Mouse (Mus musculus) gonadal fat pad, adult 2 months (tissue): ENCODE results near the gene H2-Ob. TPM values are rescaled to one million over a fixed set of nuclear protein-coding genes. Genes with fewer than 3 reads are reported as not detected.

Experiments used
- DNase-seq: peaks from one replicate; pipeline ENCODE4 v3.0.0-alpha.2; 2012; ENCODE audit warnings: low read depth
- polyA plus RNA-seq: library from polyadenylated mRNA; depleted of rRNA; stranded (reverse); fragments of >200 nt; gene quantifications from 2 replicates; pipeline ENCODE4 v1.2.3, GENCODE M21; 2012

The H2-Ob gene
- polyA plus RNA-seq, 1 experiment = 3.5 TPM

DNA sequence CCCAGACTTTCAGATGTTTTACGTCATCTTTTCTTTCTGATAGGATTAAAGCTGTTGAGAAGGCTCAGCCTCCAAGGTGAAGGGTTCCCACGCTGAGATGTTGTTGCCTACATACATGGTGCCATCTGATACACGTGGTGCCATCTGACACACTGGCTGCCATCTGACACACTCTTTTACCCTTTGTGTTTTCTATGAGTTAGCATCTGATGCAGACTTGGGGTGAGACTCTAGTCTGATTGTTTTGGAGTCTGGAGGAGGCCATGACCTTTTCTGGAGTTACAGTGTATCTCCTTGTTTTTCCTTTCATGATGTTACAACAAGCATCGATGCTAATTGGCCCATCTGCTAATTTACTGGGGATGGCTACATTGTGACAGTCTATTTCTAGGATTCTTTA is 6.0 kb downstream of the H2-Ob start:
- DNase-seq = no peak

DNA sequence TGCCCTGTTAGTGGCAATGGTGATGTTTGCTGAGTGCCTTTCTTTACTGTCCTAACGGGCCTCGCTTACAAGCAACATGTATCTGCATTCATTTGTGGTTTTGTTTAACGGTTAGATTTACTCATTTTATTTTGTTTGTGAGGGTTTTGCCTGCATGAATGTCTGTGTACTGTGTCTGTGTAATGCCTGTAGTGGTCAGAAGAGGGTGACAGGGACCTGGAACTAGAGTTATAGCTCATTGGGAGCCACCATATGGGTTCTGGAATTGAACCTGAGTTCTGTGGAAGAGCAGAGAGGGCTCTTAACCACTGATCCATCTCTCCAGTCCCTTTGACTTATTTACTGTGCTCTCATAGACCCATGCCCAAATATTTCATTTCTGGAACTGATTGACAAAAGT is 8.3 kb downstream of the H2-Ob start:
- DNase-seq = no peak

DNA sequence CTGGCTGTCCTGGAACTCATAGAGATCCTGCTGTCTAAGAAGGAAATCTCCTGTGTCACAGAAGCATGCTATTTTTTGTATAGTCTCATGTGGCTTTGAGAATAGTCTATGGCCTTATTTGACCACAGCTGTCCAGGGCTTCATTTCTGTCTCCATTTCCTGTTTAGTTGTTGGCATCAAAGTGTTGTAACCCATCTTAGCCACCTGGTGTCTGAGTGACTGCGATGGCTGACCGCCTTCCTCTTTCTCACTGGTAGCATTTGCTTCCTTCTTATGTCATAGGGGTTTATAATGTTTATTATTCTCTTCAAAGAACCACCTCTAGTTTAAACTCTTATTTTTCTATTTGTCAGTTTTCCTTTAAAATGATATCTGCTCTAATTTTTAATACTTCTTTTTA is 10.1 kb downstream of the H2-Ob start:
- DNase-seq = no peak

DNA sequence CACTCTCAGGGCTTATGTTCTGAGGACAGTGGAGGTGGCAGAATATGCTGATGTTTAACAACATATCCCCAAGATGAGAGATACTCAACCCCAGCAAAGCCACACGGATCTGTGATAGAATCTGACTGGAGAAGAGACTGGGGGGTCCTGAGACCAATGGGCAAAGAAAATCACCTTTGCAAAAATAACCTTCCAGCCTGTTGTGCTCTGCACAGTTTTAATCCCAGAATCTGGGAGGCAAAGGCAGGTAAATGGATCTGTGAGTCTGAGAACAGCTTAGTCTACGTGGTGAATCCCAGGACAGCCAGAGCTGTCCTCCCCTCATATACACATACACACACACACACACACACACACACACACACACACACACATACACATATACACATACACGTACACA is 10.7 kb downstream of the H2-Ob start:
- DNase-seq = no peak

DNA sequence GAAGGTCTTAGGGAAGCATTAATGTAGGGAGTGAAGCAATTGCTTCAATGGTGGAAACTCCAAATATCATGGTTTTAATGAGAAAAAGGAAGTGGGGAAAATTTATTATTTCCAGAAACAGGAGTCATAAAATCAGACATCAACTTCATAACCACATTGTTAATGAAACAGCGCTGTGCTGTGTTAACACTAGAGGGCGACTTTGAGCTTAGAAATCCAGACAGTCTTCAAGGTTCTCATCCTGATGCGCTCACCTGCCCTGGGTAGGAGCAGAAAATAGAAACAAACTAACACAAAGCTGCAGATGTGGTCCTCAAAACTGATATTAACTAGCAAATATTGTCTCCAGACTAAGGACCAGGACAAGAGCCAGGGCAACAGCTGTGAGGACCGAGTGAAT is 11.2 kb downstream of the H2-Ob start:
- DNase-seq = no peak

DNA sequence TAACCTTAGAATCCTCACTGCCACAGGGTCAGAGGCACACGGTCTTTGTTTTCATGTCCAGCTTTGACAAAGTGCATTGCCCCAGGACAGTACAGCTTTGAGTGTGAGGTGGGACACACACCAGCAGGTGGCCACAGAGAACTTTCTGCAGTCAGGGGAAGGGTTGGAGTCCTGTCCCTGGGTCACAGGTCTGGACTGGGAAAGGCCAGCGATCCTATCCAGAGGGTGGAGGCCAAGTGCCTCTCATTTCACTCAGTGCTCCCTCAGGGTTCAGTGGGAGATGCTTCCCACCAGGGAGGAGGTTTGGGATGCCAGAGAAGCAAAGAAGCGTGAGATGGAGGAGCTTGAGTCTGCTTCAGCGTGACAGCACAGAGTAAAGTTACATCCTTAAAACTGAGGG is 13.0 kb downstream of the H2-Ob start:
- DNase-seq = no peak

DNA sequence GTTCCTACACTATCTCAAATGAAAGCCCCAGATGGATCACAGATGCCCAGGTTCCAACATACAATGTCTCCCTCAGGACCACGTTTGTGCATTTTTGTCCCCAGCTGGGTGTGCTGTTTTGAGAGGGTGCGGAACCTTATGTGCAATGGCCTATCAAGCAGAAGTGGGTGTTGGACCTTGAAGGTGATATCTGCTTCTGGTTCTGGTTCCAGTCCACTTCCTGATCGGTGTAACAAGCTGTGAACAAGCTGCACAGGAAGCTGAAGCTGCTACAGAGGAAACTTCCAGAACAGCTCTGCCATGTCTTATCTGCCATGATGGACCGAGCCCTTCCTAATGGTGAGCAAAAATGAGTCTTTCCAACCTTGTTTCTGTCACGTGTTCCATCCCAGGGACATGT is 17.8 kb downstream of the H2-Ob start:
- DNase-seq = no peak

DNA sequence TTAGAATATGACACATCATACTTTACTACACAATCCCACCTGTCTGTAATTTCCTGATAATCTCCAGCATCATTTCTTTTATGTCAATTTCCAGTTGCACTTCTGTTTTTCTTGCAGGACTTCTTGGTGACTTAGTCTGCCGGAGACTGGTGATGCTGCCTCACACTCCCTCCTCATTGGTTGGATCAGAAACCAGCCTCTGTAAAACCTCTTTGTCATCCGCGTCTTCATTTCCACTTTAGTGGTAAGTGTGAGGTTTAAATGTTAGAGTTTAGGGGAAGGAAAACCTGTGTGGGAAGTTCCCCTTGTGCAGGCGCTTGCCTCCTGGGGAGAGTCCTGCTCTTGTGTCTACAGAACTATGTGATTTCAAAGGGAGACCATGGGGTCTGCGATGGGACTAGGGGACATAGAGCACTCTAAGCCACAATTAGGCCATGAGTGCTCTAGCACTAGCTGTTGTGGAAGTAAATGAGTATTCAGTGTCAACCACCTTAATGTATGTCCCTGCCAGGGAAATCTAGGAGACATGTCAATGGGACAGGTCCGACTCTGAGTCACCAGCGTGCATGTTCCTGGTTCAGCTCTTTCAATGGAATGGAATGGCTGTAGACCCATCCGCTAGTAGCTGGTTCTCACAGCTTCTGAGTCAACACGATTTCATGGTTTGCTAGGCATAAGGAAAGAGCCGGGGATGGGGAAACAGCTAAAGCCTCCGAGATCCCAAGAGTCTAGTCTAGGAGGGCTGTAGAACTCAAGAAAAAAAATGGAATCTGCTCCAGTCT is 19.1 kb downstream of the H2-Ob start, which contains the start of gene H2-Ab1:
H2-Ab1 (plus strand) TSS at position 96 of the 782 bp plus-strand sequence.
- no peak for DNase-seq

DNA sequence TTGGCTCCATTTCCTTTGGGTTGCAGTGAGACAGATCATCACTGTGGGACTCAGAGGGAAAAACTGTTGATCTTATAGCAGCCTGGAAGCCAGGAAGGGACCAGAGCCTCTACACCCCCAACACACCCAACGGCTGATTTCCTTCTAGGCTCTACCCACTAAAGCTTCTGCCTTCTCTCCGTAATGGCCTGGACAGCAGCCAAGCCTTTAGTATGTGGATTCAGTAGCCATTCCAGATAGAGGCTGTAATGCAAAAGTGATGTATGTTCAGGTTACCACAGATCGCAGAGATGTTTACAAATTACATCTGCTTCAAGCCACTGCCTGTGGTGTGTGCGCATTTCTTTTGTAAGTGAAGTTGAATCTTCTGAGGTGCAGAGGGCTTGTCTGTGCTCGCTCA is 21.8 kb downstream of the H2-Ob start:
- no peak for DNase-seq

DNA sequence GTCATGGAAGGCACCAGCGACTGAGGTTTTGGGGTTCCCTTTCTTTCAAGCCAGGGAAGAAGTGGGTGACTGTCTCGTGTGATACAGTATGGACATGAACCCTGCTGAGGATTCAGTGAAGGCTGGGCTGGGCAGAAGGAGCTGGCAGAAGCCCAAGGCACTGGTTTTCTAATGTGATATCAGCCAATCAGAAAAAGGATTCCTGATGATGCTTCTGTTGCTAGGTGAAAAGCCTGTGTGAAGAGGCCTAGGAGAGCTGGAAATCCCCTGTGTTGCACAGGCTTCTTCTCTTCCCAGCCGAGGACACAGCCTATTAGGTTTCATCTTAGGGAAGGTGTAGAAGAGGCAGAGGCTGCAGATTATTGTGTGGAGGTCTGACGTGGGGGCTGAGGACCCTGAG is 22.8 kb downstream of the H2-Ob start:
- DNase-seq = no peak

DNA sequence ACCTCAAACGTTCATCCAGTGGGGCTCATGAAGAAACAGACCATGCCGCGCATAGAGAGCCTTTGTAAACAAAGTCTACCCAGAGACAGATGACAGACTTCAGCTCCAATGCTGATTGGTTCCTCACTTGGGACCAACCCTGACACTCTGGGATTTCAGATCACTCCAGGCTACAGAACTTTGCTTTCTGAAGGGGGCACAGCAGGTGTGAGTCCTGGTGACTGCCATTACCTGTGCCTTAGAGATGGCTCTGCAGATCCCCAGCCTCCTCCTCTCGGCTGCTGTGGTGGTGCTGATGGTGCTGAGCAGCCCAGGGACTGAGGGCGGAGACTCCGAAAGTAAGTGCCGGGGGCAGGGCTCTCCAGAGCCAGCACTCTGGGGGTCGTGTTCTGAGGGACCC is 24.4 kb downstream of the H2-Ob start:
- no peak for DNase-seq

DNA sequence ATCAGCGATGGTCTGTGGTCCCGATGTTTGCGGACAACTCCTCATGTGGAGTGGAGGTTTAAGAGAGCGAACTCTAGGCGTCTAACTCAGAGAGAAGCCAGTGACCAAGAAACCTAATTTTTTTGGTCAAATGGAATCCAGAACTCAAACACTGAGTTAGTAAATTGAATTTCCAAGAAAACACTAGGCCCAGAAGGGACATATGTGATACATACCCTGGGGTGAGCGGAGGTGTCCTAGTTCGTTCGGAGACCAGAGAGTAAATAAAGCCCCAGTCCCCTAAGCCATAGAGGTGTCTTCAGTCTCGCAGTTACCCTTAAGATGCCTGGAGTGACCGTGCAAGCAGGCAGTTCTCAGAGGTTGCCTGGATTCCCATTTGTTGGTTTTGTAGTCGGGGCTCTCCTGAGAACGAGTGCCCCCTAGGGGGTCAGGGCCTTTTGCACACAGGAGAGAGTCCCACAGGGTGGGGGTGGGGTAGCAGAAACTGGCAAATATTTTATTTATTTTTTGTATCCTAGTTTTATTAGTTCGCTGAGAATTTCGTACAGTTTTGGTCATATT is 25.2 kb downstream of the H2-Ob start:
- DNase-seq = no peak

DNA sequence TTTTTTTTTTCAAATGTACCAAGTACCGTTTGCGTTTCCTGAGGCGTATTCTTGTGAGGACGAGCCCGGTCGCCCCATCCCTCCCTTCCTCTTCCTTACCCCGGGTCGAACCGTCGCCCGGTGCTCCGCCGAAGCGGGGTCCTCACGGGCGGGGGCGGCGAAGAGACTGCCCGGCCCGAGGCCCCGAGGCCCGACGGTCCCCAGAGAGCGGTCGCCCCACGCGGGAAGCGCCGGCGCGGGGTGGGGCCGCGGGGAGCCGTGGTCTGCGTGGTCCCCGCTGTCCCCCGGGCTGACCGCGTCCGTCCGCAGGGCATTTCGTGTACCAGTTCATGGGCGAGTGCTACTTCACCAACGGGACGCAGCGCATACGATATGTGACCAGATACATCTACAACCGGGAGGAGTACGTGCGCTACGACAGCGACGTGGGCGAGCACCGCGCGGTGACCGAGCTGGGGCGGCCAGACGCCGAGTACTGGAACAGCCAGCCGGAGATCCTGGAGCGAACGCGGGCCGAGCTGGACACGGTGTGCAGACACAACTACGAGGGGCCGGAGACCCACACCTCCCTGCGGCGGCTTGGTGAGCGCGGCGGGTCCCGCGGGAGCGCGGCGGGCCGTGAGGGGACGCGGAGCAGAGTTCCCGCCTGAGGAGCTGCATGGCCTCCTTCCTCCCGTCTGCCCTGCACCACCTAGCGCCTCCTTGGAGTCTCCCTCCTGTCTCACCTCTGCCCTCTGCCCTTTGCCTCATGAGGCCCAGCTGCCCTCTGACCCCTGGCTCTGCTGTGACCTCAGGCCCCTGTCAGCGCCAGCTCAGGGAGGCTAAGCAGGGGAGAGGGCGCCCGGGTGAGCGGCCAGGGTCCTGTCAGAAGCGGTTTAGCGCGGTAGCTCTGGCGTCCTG is 26.0 kb downstream of the H2-Ob start:
- DNase-seq = no peak

DNA sequence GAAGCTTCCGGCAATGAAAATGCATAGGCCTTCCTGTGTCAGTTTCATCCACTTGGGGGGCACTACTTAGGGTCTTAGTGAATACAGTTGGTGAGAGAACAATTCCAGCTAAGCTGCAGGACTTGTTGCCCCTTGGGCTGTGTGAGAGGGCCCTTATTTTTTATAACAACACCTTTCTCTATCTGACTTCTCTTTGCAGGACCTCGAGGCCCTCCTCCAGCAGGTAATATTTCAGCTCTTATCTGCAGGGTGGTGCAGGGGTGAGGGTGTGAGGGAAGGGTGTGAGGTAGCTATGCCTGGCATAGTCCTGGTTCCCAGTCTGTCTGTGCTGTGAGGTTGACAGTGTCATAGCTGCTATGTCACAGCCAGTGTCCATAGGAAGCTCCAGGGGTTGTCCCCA is 29.6 kb downstream of the H2-Ob start:
- no peak for DNase-seq

DNA sequence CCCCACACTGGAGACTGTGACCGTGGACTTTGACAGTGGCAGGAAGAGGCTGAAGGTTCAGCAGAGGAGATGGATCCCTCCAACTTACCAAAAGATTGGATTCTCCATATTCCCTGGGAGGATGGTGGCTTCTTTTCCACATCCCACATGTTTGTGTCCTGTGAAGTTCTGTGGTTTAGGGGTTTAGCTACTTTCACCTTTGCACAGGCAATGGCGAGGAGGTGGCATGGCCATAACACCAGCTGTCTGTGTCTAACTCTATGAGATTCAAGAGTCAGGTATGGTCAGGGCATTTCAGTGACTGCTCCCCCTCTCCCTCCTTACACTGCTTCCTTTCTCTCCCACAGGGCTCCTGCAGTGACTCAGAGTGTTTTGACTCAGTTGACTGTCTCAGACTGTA is 30.0 kb downstream of the H2-Ob start:
- DNase-seq = no peak

DNA sequence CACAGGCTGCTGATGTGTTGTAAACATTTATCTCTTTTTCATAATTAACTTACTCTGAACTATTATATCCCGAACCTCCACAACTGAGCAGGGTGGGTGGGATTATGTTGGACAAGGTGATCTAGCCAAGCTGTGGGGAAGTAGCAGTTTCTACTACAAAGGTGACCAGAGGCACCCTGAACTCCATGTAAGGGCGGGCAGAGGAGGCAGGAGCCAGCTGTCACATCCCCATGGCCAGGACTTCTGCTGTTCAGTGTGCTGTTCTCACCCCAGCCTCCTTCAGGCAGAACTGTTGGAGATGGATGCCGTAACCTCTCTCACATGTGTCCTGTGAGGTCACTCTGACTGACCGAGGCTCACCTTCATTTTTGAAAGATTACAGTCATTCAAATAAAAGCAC is 31.1 kb downstream of the H2-Ob start:
- DNase-seq = no peak

DNA sequence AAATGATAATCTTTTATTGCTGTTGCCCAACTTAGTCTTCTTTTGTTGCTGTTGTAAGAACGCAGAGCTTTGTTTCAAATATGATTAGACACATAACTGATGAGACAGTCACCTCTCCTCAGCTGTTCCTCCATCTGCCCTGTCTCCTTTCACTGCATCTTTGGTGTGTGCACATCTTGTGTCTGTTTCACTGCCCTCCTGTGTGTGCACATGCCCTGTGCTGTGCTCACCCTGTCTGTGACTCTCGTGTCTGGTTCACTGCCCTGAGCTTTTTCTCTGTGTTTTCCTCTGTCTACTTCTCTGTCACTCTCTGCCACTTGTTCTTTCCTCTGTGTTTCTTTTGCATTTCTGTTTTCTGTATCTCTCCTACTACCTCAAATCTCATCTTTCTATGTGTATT is 31.5 kb downstream of the H2-Ob start:
- DNase-seq = no peak

DNA sequence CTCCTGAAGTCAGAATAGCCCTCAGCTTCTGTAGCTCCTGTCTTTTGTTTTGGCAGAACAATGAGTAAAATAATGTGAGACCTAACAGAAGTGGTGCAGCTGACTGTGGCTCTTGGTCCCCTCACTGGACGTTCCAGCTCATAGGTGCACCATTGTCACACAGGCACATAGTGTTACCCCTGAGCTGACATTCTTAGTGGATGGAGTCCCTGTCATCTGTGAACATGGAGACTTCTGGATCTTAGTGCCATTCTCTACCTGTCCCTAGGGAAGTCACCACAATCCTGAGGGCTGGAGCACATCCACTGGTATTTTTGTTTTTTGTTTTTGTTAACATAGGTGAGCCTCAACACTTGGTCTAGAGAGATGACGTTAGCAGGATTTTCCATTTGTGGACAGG is 32.2 kb downstream of the H2-Ob start:
- no peak for DNase-seq

DNA sequence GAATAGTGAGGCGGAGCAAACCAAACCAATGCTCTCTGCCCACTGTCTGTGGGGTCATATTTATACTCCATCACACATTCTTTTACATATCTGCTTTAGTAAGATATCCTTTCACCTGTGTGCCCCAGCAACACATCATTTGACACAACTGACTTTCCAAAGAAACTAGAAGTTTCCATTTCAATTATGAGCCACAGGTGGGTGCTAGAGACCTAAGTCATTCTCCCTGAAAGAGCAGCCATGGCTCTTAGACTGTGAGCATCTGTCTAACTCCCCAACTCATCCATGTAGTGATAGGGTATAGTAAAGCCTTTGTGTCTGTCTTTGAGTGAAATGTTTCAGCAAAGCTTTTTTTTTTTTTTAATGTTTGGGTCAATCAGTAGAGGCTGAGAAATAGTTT is 33.4 kb downstream of the H2-Ob start:
- no peak for DNase-seq

DNA sequence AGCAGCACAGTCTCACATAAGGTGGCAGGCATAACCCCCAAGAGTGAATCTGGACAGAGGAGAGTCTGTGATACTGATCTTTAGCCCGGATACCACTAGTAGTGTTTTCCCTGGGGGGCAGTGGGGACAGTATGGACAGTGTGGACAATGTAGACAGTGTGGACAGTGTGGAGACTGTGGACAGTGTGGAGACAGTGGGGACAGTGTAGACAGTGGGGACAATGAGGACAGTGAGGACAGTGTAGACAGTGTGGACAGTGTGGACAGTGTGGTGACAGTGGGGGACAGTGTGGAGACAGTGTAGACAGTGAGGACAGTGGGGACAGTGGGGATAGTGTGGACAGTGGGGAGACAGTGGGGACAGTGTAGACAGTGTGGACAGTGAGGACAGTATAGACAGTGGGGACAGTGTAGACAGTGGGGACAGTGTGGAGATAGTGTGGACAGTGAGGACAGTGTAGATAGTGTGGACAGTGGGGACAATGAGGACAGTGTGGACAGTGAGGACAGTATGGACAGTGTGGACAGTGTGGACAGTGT is 41.9 kb downstream of the H2-Ob start:
- no peak for DNase-seq

DNA sequence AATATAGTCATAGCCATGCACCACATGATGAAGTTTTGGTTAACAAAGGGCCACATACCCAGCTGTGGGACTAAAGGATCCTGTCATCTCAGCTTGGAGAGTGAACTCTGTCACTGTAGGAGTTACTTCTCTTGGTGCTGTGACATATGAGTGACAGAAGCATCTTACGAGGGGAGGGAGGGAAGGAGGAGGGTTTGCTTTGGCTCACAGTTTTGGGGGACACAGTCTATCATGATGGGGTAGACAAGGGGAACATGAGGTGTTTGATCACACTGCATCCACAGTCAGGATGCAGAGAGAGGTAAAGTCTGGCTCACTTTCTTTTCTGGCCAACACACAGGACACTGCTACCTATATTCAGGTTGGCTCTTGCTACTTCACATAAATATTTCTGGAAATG is 43.1 kb downstream of the H2-Ob start:
- no peak for DNase-seq

DNA sequence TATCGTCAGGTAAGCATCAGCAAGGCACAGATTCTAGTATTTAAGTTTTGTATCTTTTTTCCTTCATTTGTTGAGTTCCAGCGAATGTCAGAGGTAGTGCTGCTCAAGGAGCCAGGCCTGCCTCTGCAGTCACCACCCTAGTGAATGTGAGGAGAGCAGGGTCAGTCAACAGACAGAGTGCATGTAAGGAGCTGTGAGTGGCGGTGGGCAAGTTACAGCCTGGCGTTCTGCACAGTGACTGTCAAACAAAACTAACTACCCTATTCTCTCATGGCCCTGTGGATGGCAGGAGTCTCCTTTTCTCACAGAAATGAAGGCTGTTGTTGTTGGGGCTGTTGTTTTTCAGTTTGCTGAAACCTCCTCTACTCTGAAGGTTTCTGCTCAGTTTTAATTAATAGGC is 46.7 kb downstream of the H2-Ob start:
- no peak for DNase-seq

DNA sequence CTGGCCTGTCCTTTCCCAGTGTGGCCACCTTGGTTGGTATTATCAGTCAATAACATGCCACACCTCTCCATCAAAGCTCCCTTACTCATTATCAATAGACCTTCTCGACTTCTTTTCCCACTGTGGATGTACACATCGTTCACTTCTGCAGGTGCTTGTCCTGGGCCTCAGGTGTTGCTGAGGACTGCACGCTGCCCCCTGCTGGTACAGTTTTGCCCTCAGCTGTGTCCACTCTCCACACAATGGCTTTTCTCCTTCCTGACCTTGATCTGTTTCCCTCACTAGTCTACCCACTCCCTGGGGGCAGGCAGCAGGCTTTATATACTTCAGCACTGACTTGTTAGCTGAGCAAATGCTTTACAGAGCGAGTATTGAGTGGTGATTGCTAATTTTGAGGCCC is 47.1 kb downstream of the H2-Ob start:
- no peak for DNase-seq
